Mouse (Mus musculus): ENCODE data around the gene Tob2.
A peak's percentile ranks its signal among the peaks of the same experiment; 100 is the strongest.

Tob2 gene

DNA sequence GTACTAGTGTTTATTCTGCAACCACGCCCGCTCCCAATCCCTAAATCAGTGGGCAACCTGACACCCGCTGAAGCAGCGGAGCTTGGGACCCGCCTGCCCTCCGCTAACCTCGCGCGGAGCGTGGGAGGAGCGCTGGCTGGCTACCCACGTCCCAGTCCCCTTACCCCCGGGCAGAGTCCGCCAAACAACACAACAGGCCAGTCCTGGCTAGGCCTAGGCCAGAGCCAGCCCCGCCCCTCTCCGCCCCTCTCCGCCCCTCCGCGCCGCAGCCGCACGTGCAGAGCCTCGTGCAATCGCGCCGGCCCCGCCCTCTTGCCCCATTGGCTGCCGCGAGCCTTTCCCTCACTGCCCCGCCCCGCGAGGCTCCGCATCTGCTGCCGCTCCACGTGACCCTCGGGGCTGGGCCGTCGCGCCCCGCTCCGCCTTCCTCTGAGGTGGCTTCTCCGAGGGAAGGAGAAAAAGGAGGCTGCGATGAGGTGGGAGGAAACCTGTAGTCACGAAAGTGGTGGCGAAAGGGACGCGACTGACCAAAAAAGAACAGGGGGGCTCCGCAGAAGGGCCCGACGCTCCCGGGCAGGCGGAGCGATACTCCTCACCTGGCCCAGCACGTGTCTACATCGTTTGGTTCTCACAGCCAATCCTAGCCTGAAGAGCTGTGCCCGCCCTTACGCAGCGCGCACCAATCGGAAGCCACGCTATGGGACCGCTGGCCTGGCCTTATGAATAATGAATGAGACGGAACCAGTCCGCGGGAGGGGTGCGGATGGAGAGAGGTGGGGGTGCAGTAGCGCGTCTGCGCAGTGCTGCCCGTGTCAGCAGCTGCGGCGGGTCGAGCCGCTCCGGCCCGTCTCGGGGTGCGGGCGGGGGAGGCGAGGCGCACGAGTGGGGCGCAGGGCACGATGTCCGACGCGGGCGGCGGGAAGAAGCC, 47.7 kb downstream of the Tob2 start:
- peak; percentile 100 for DNase-seq (ENCODE audit: low spot score)

DNA sequence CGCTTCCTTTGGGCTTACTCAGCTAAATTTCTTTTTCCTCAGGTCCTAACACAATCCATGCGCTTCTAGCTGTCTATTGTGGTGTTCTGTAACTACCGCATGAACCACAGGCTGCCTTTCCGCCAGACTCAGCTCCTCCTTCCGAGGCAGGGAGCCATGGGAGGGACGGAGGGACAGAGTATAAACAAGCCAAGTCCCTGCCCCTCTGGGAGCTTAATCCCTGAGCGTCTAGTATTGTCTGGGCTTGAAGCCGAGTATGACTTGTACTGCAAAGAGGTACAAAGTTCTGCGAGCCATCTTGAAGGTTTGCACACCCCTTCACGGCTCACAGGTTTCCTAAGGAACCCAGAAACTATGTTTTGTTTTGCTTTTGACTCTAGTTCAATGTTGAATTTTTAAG, 48.4 kb downstream of the Tob2 start:
- peak; percentile 95 for DNase-seq (ENCODE audit: low spot score)

DNA sequence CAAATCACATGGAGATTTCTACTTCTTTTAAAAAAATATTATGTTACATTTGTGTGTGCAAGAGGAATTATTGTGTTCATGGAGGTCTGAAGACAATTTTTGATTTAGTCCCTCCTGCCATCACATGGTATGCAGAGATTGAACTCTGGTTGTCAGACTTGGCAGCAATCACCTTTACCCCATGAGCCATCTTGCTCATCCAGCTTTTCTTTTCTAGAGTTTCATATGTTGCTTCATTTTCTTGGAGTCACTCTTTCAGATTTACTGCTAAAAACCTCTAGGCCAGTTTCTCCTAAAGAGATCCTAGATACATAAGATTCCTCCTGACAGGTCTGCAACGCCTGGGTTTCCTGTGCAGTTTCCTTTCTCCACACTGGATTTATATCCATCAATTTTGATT, 49.0 kb downstream of the Tob2 start:
- no peak for DNase-seq (ENCODE audit: low spot score)

DNA sequence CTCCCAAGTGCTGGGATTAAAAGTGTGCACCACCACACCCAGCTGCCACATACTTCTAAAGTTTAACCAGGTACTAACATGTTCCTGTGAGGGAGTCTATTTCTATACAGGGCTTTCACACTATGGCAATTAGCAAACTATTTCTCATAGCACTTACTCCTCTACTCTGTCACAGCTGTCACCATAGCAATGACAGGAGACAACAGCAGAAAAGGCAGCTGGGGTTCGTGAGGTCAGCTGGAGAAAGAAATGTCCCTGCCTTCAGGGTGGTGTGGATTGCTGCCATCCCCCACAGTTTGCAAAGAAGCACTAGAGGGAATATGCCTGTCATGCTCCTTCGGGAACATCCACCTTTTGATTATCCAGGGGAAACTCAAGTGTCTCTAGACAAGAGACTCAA, 49.8 kb downstream of the Tob2 start:
- DNase-seq (ENCODE audit: low spot score) = no peak

DNA sequence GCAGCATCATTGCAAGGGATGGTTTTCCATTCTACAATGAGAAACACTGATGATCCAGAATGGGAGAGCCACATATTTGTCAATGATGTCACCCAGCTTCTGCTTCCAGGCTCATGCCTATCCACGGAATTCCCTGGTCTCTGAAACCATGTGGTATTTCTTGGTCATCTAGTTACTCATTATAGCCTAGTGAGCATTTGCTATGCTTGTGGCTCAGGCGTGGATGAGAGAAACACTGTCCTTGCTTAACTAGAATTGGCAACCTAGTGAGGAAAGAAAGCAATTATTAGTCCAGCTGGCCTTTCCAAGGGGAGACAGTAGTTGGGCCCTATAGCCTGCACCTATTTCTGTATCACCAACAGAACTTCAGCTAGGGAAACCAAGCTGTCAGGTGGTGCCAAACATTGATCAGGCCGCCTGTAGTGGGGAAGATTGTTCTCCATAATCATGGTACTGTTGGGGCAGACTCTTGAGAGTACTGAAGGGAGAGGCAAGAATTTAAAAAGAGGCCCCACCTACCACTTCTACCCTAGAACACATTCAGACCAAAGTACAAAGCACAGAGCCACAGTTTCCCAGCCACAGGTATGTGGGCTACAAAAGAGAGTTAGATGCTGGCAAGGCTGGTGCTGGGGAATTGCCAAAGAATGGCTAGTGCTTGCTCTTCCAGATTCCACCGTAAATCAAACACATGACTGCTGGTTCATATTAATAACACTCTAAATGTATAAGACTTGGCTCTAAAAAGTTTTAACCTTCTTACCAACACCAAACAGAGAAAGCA, 51.8 kb downstream of the Tob2 start:
- no peak for DNase-seq (ENCODE audit: low spot score)

DNA sequence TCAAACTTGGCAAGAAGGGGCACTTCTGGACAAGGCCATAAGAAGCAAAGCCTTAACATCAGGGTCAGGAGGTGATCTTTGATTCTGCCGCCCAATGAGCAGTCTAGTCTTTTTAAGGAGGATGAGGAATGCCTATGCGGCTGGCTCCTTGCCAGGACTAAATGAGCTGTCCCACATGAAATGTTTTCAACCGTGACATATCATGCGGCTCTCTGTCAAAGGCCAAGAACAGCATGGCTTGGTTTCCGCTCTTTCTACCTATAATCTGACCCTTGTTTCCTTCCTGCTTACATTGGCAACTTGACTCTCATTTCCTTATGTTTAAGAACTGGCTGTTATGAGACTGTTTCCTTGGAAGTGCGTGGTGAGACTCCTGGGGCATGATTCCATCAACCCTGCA, 53.0 kb downstream of the Tob2 start:
- DNase-seq (ENCODE audit: low spot score) = peak; percentile 39

DNA sequence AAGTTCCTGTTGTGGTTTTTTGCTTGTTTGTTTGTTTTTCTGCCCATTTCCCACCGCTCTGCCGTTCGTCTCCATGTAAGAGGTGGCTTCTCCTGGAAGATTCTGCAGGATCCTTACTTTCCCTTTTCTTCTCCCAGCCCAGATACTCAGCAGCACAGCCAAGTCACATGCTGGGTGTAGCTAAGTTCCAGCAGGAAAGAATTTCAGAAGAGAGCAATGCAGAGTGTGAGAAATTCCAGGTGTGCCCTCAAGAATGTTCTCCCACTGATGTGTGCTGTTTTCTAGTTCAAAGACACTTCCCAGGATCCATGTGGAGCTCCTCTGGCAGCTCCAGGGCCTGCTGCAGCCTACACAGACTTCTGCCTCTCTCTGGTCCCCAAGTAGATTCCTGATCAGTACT, 53.7 kb downstream of the Tob2 start:
- DNase-seq (ENCODE audit: low spot score) = no peak

DNA sequence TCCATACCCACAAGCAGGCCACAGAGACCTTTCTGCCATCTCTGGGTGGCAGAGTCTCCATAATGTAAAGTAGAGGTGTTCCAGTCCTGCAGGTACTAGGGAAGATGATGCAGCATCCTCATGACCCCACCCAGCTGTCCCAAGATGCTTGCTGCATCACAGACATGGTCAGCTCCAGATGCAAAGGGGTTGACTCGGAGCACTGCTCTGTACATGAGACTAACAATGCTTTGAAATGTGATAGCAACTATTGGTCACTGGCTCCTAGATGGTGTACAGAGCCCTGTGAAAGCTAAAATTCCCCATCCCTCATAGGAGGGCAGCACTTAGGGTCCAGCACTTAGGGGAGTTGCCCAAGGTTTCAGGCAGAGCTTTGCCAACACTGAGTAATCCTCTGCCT, 54.4 kb downstream of the Tob2 start:
- no peak for DNase-seq (ENCODE audit: low spot score)

DNA sequence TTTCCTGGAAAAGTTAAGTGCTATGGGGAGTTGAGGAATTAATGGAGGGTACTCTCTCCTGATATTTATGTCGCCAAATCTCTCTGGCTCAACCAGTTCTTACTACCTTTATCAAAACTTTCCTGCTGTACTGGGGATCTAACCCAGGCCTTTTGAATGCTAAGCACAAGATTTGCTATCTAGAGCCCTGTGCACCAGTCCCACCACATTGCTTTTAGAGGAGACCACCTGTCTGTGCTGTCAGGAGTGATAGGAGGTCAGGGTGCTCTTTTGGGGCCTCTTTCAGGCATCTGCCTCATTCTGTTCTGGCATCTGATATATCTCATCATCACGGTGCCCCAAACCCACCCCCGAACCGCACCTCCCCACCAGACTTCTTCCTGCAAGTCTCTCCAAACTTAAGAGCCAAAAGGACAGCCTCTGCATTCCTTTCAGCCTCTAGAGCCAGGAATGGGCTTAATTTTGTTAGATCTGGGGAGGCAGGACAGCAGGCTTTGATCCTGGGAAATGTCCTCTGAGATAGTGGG, 55.1 kb downstream of the Tob2 start:
- no peak for DNase-seq (ENCODE audit: low spot score)

DNA sequence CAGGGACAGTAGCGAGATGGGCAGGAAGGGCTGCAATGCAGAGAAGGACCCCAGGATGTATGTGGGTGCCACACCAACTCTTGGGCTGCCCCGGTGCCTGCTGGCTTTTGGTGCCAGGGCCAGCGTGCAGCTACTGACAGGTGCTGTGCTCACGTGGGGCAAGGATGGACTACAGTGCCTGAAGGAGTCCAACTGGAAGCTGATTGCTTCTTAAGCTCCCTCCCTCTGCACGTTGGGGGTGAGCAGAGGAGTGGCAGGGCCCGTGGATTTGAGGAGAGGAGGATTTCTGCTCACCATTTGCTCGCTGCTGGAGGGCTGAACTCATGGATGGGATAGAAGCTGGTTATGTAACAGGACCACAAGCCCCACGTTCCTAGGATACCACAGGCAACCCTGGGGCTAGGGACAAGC, 55.6 kb downstream of the Tob2 start:
- no peak for DNase-seq (ENCODE audit: low spot score)

DNA sequence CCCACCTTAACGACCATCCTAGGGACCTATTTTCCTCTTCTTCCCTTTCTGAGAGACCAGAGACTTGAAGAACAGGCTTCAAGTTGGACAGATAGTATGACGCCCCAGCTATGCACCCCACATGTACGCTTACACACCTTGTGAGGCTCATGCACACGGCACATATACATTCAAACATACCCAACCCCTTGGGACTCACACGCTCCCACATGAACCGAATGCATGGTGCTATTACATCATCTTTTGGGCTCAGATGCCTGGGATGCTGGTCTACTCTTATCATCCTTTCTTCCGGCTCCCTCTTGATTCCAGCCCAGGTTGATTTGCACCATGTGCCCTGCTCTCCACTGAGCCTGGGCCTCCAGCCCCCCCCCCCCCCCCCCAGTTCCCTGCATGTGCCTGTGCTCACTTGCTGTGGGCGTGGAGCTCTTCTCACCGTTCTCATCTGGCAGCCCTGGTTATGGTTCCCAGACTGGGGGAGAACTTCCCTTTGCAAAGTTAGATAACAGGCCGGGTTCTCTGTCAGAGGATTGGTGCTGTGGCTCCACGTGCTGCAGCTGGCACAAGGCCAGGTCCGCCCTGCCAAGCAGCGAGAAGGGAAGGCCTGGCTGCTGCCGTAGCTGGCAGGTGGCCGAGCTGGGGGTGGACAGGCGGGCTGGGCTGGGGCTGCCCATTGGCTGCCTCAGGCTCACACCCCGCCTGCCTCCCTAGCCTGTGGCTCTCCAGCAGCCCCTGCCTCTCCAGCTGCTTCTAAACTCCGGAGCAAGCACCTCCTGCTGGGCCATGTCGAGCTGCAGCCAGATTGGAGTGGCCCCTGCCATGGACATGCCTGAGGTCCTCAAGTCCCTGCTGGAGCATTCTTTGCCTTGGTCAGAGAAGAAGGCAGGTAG, 56.4 kb downstream of the Tob2 start, which contains the start of gene Tef:
TSS of gene Tef (plus strand) at position 421 of the 890 bp plus-strand sequence.
- peak; percentile 100 for DNase-seq (ENCODE audit: low spot score)

DNA sequence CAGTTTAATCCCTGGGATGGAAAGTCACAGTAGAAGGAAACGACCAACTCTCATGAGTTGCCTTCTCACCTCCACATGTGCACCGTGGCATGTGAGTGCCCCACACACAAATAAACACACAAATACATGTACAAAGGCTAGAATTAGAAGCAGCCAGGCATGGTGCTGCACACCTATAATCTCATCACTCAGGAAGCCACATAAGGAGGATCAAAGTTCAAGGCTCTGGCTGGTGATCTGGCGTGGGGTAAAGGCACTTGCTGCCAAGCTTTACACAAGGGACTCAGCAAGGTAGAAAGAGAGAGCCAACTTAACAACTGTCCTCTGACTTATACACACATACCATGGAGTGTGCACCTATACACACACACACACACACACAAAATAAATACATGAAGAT, 58.2 kb downstream of the Tob2 start:
- no peak for DNase-seq (ENCODE audit: low spot score)

DNA sequence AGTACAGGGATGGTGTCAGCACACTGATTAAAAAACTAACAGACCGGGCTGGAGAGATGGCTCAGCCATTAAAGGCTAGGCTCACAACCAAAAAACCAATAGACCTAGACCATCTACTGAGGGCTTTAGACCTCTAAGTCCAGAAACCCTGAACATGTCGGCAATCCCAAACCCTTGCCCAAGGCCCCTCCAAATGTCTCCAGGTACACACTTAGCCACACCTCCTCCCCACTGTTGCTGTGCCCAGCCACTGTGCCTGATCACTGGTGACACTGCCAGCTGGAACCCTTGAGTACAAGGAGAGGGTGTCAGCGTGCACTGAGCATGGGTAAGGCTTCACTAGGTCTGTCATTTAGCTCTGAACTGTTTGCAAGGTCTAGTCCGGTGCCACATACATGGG, 60.2 kb downstream of the Tob2 start:
- no peak for DNase-seq (ENCODE audit: low spot score)
